Mouse (Mus musculus): Measurements from ENCODE around the gene Tspan13. TPM values are rescaled to one million over a fixed set of nuclear protein-coding genes. Genes with fewer than 3 reads are reported as not detected.

Gene Tspan13
- total and polyA plus RNA-seq, 2 experiments from 2014 or later: 250 to 378 TPM

GRCm38 (mm10) chr12:36070231-36070630, 27.9 kb upstream of the Tspan13 start:
- no peak overlapping the region for H3K9ac ChIP-seq (replicated peaks; ENCODE audit: low read length)

GRCm38 (mm10) chr12:36067538-36067937, 25.2 kb upstream of the Tspan13 start:
- no peaks in the 10 kb centered on the region for H3K9me3 ChIP-seq (ENCODE audit: low read length)

More at GRCm38 (mm10) chr12:36070231-36070630, 27.9 kb upstream of the Tspan13 start:
- 93% methylated on average over 4 of the region's 4 CpGs for WGBS
- no peaks in the 10 kb centered on the region for H3K27me3 ChIP-seq (ENCODE audit: insufficient read depth, low read length)
- H3K9me3 ChIP-seq (ENCODE audit: low read length): no peaks in the 10 kb centered on the region
- H3K4me2 ChIP-seq (ENCODE audit: low read depth, low read length): no peak overlapping the region
- no peak overlapping the region for H3K27ac ChIP-seq
- TF ChIP-seq CTCF (IDR thresholded peaks at IDR 0.05; ENCODE audit: low read depth): no peak
- H3K4me1 ChIP-seq (ENCODE audit: insufficient read depth, low read length): no peaks in the 10 kb centered on the region
- H3K36me3 ChIP-seq (ENCODE audit: insufficient read depth, low read length): no peaks in the 10 kb centered on the region
- DNase-seq (ENCODE audit: low spot score) (no peak), ATAC-seq (no peak)
- H3K4me3 ChIP-seq (ENCODE audit: low read length): no peak overlapping the region

DNA sequence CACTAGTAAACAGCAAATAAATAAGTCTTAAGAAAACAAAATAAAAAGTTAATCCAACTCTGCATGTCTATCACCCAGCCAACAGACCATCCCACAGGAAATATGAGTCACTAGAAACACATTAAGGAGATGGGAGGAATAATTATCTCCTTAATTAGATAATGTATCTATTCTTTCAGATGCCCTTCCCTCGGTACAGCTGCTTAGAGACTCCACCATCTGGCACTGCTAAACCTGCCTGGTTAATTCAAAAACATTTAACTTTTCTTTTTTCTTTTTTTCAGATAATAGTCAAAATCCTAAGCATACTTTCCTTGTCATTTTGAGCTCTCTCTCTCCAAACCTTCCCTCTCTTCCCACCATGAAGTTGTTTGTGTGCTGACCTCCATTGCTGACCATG, 23.6 kb upstream of the Tspan13 start:
- Histone ChIP-seq H3K4me3 (ENCODE audit: low read length) (no peak overlapping the region), H3K9ac (replicated peaks; ENCODE audit: low read length) (no peak overlapping the region), H3K4me1 (ENCODE audit: insufficient read depth, low read length) (no peaks in the 10 kb centered on the region), H3K36me3 (ENCODE audit: insufficient read depth, low read length) (no peaks in the 10 kb centered on the region), H3K27ac (no peak overlapping the region), H3K27me3 (ENCODE audit: insufficient read depth, low read length) (no peaks in the 10 kb centered on the region), H3K9me3 (ENCODE audit: low read length) (no peaks in the 10 kb centered on the region), H3K4me2 (ENCODE audit: low read depth, low read length) (no peak overlapping the region)
- DNase-seq (ENCODE audit: low spot score) (no peak), ATAC-seq (no peak)
- 60% methylated on average over 1 of the region's 1 CpGs for WGBS
- no peak for TF ChIP-seq CTCF (IDR thresholded peaks at IDR 0.05; ENCODE audit: low read depth)

More at GRCm38 (mm10) chr12:36067538-36067937, 25.2 kb upstream of the Tspan13 start:
- DNase-seq (ENCODE audit: low spot score): no peak
- H3K27me3 ChIP-seq (ENCODE audit: insufficient read depth, low read length): no peaks in the 10 kb centered on the region
- no peak for ATAC-seq
- no peak overlapping the region for H3K9ac ChIP-seq (replicated peaks; ENCODE audit: low read length)
- H3K36me3 ChIP-seq (ENCODE audit: insufficient read depth, low read length): no peaks in the 10 kb centered on the region
- 95% methylated on average over 2 of the region's 2 CpGs for WGBS
- no peak overlapping the region for H3K27ac ChIP-seq
- TF ChIP-seq CTCF (IDR thresholded peaks at IDR 0.05; ENCODE audit: low read depth): no peak
- no peaks in the 10 kb centered on the region for H3K4me1 ChIP-seq (ENCODE audit: insufficient read depth, low read length)
- H3K4me3 ChIP-seq (ENCODE audit: low read length): no peak overlapping the region
- no peak overlapping the region for H3K4me2 ChIP-seq (ENCODE audit: low read depth, low read length)

DNA sequence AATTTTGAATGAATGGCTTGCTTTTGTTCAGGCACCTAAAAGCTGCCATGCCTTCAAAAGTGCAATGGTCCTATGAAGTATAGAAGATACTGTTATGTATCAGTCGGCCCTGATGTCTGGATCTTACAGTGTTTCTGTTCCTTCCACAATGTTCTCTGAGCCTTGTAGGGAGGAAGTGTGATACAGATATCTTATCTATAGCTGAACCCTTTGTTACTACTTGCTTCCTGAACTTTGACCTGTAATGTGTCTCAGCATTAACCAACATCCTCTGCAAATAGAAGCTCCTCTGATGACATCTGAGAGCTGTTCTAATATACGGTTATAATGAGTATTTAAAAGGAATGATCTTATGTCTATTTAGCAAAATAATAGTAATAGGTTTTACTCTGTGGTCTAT, 15.4 kb upstream of the Tspan13 start:
- WGBS: 86% methylated on average over 2 of the region's 2 CpGs

DNA sequence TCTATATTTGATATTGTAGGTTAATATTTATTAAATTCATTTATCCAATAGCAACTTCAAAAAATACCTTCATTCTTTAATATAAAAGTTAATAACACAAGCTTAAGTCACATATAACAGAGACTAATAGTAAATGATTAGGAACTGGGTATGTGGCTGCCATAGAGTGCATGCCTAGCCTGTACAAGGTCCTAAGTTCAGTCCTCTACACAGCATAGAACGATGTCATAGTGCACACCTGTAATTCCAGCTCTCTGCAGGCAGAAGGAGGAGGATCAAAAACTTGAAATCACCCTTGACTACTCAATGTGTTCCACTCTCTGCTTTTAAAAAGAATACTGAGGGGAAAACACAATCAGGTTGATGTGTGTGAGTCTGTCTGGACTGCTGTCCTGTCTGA, 8.0 kb upstream of the Tspan13 start:
- Histone ChIP-seq H3K9me3 (ENCODE audit: low read length) (no peaks in the 10 kb centered on the region), H3K27me3 (ENCODE audit: insufficient read depth, low read length) (no peaks in the 10 kb centered on the region), H3K27ac (no peak overlapping the region), H3K4me2 (ENCODE audit: low read depth, low read length) (no peak overlapping the region), H3K4me3 (ENCODE audit: low read length) (no peak overlapping the region), H3K9ac (replicated peaks; ENCODE audit: low read length) (no peak overlapping the region), H3K36me3 (ENCODE audit: insufficient read depth, low read length) (no peaks in the 10 kb centered on the region), H3K4me1 (ENCODE audit: insufficient read depth, low read length) (no peaks in the 10 kb centered on the region)
- TF ChIP-seq CTCF (IDR thresholded peaks at IDR 0.05; ENCODE audit: low read depth): no peak
- WGBS: 87% methylated on average over 1 of the region's 1 CpGs
- ATAC-seq (no peak), DNase-seq (ENCODE audit: low spot score) (no peak)

More for the DNA sequence above, 15.4 kb upstream of the Tspan13 start:
- no peak overlapping the region for H3K27ac ChIP-seq
- H3K36me3 ChIP-seq (ENCODE audit: insufficient read depth, low read length): no peaks in the 10 kb centered on the region
- H3K4me1 ChIP-seq (ENCODE audit: insufficient read depth, low read length): no peaks in the 10 kb centered on the region
- no peaks in the 10 kb centered on the region for H3K9me3 ChIP-seq (ENCODE audit: low read length)
- no peaks in the 10 kb centered on the region for H3K27me3 ChIP-seq (ENCODE audit: insufficient read depth, low read length)
- no peak overlapping the region for H3K9ac ChIP-seq (replicated peaks; ENCODE audit: low read length)
- no peak for TF ChIP-seq CTCF (IDR thresholded peaks at IDR 0.05; ENCODE audit: low read depth)
- H3K4me2 ChIP-seq (ENCODE audit: low read depth, low read length): no peak overlapping the region
- ATAC-seq (no peak), DNase-seq (ENCODE audit: low spot score) (no peak)
- no peak overlapping the region for H3K4me3 ChIP-seq (ENCODE audit: low read length)

- H3K4me3 ChIP-seq (ENCODE audit: low read length): no peak overlapping the region
- H3K4me1 ChIP-seq (ENCODE audit: insufficient read depth, low read length): no peaks in the 10 kb centered on the region
- ATAC-seq (no peak), DNase-seq (ENCODE audit: low spot score) (no peak)
- TF ChIP-seq CTCF (IDR thresholded peaks at IDR 0.05; ENCODE audit: low read depth): no peak
- no peak overlapping the region for H3K4me2 ChIP-seq (ENCODE audit: low read depth, low read length)
- H3K27me3 ChIP-seq (ENCODE audit: insufficient read depth, low read length): no peaks in the 10 kb centered on the region
- H3K36me3 ChIP-seq (ENCODE audit: insufficient read depth, low read length): no peaks in the 10 kb centered on the region
- 83% methylated on average over 2 of the region's 2 CpGs for WGBS
- no peak overlapping the region for H3K27ac ChIP-seq
- H3K9me3 ChIP-seq (ENCODE audit: low read length): no peaks in the 10 kb centered on the region
- no peak overlapping the region for H3K9ac ChIP-seq (replicated peaks; ENCODE audit: low read length)
Measured at GRCm38 (mm10) chr12:36047593-36047992, 5.3 kb upstream of the Tspan13 start.

DNA sequence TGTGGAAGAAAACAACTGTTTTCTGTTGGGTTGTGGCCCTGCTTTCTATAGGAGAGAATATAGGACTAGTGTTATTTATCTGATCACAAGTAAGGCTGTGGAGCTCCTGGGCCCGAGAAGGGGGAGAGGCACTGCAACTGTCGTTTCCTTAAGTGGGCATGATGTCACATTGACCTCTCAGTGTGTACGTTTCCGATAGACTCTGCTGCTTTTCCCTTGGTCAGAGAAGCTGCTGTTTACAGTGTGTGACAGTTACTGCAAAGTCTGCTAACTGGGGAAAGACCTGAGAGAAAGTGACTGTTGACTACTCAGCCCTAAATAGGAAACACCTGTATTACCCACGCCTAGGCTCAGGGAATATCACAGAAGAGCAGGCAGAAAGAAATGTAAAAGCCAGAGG, 3.9 kb upstream of the Tspan13 start:
- no peak overlapping the region for H3K9ac ChIP-seq (replicated peaks; ENCODE audit: low read length)
- H3K27ac ChIP-seq: no peak overlapping the region
- no peak overlapping the region for H3K4me2 ChIP-seq (ENCODE audit: low read depth, low read length)
- H3K9me3 ChIP-seq (ENCODE audit: low read length): no peaks in the 10 kb centered on the region
- no peaks in the 10 kb centered on the region for H3K4me1 ChIP-seq (ENCODE audit: insufficient read depth, low read length)
- H3K4me3 ChIP-seq (ENCODE audit: low read length): no peak overlapping the region
- ATAC-seq (no peak), DNase-seq (ENCODE audit: low spot score) (no peak)
- no peak for TF ChIP-seq CTCF (IDR thresholded peaks at IDR 0.05; ENCODE audit: low read depth)
- no peaks in the 10 kb centered on the region for H3K27me3 ChIP-seq (ENCODE audit: insufficient read depth, low read length)
- WGBS: 64% methylated on average over 5 of the region's 5 CpGs
- no peaks in the 10 kb centered on the region for H3K36me3 ChIP-seq (ENCODE audit: insufficient read depth, low read length)
